Comparison of ENCODE assay signal across 11 mouse cellular contexts in genomic region chr13:115451244-115451643, GRCm38 (mm10).
DNase-seq lines count a peak whose midpoint lies in the region; ATAC-seq and TF ChIP-seq lines count a peak whose summit lies in the region.
"Had no signal": no experiment of that assay in that cellular context is flagged by ENCODE, and none has a peak within 500 bp of the region (broad histone marks: within the 10 kb centered on the region; RNA-seq: fewer than 3 reads in every experiment).

No protein-coding gene starts in this region.

- no peaks in the 10 kb centered on the region for H3K27me3 ChIP-seq in forebrain, postnatal 0 days (ENCODE audit: insufficient read depth, low read length)
- H3K27me3 ChIP-seq in forebrain, embryonic 15.5 days = no peaks in the 10 kb centered on the region
- no peaks in the 10 kb centered on the region for H3K27me3 ChIP-seq in liver, embryonic 14.5 days (ENCODE audit: control insufficient read depth, insufficient read depth, low read length)
- H3K27me3 ChIP-seq in liver, embryonic 11.5 days (replicated peaks; ENCODE audit: control insufficient read depth, insufficient read depth, low read length) = no peaks in the 10 kb centered on the region
- H3K27me3 ChIP-seq in kidney, embryonic 16.5 days (ENCODE audit: insufficient read depth, low read length) = no peaks in the 10 kb centered on the region
- H3K27me3 ChIP-seq: liver, embryonic 15.5 days had no signal

- H3K4me2 ChIP-seq in forebrain, postnatal 0 days (ENCODE audit: low read depth) = no peak overlapping the region
- no peak overlapping the region for H3K4me2 ChIP-seq in forebrain, embryonic 15.5 days (replicated peaks)
- no peak overlapping the region for H3K4me2 ChIP-seq in liver, embryonic 14.5 days (ENCODE audit: low read depth)
- no peak overlapping the region for H3K4me2 ChIP-seq in liver, embryonic 11.5 days
- H3K4me2 ChIP-seq in kidney, embryonic 16.5 days (replicated peaks; ENCODE audit: low read depth, low read length) = no peak overlapping the region
- H3K4me2 ChIP-seq: liver, embryonic 15.5 days had no signal

- H3K36me3 ChIP-seq in forebrain, postnatal 0 days (ENCODE audit: insufficient read depth) = no peaks in the 10 kb centered on the region
- H3K36me3 ChIP-seq in forebrain, embryonic 15.5 days = no peaks in the 10 kb centered on the region
- H3K36me3 ChIP-seq in liver, embryonic 14.5 days (replicated peaks; ENCODE audit: control insufficient read depth, insufficient read depth, low read depth) = no peaks in the 10 kb centered on the region
- H3K36me3 ChIP-seq in liver, embryonic 11.5 days (ENCODE audit: control insufficient read depth, insufficient read depth, low read length) = no peaks in the 10 kb centered on the region
- H3K36me3 ChIP-seq in kidney, embryonic 16.5 days (ENCODE audit: insufficient read depth, low read length) = no peaks in the 10 kb centered on the region
- H3K36me3 ChIP-seq: liver, embryonic 15.5 days had no signal

- no peaks in the 10 kb centered on the region for H3K4me1 ChIP-seq in forebrain, postnatal 0 days (ENCODE audit: insufficient read depth)
- no peaks in the 10 kb centered on the region for H3K4me1 ChIP-seq in forebrain, embryonic 15.5 days
- H3K4me1 ChIP-seq in liver, embryonic 14.5 days (replicated peaks; ENCODE audit: control insufficient read depth in 2 of 2, insufficient read depth in 2 of 2, low read length in 1 of 2) = no peaks in the 10 kb centered on the region
- H3K4me1 ChIP-seq in liver, embryonic 11.5 days (replicated peaks; ENCODE audit: control insufficient read depth, insufficient read depth, low read length) = no peaks in the 10 kb centered on the region
- no peaks in the 10 kb centered on the region for H3K4me1 ChIP-seq in kidney, embryonic 16.5 days (ENCODE audit: insufficient read depth, low read length)
- H3K4me1 ChIP-seq: liver, embryonic 15.5 days had no signal

- H3K27ac ChIP-seq in forebrain, postnatal 0 days (ENCODE audit: low read depth, low read length) = no peak overlapping the region
- H3K27ac ChIP-seq in forebrain, embryonic 15.5 days (replicated peaks) = no peak overlapping the region
- H3K27ac ChIP-seq in liver, embryonic 14.5 days = no peak overlapping the region
- H3K27ac ChIP-seq in liver, embryonic 11.5 days (ENCODE audit: low read depth, low read length) = no peak overlapping the region
- H3K27ac ChIP-seq in kidney, embryonic 16.5 days (ENCODE audit: low read length) = no peak overlapping the region
- H3K27ac ChIP-seq: liver, embryonic 15.5 days had no signal

- no peak for TF ChIP-seq EP300 in liver, embryonic 14.5 days (IDR thresholded peaks at IDR 0.05; ENCODE audit: low read depth)

- ATAC-seq in forebrain, postnatal 0 days = no peak
- ATAC-seq in forebrain, embryonic 15.5 days (replicated peaks) = no peak
- no peak for ATAC-seq in liver, embryonic 14.5 days (ENCODE audit: insufficient read depth)
- ATAC-seq in liver, embryonic 11.5 days (replicated peaks; ENCODE audit: low FRiP score) = no peak
- ATAC-seq in kidney, embryonic 16.5 days (ENCODE audit: low FRiP score, low TSS enrichment) = no peak

- H3K9me3 ChIP-seq in forebrain, postnatal 0 days (ENCODE audit: low read length) = no peaks in the 10 kb centered on the region
- H3K9me3 ChIP-seq in forebrain, embryonic 15.5 days = no peaks in the 10 kb centered on the region
- H3K9me3 ChIP-seq in liver, embryonic 14.5 days (ENCODE audit: control insufficient read depth, low read length) = no peaks in the 10 kb centered on the region
- no peaks in the 10 kb centered on the region for H3K9me3 ChIP-seq in liver, embryonic 11.5 days (ENCODE audit: control insufficient read depth, low read length)
- no peaks in the 10 kb centered on the region for H3K9me3 ChIP-seq in kidney, embryonic 16.5 days (ENCODE audit: low read length)
- H3K9me3 ChIP-seq: liver, embryonic 15.5 days had no signal

- peak; percentile 73 for TF ChIP-seq CTCF in forebrain, postnatal 0 days (IDR thresholded peaks at IDR 0.05; ENCODE audit: low read depth)
- peak; percentile 25; the same call in 1 of the 2 replicates for TF ChIP-seq CTCF in liver, embryonic 14.5 days (IDR thresholded peaks at IDR 0.05; ENCODE audit: low read depth)

- H3K9ac ChIP-seq in forebrain, postnatal 0 days = no peak overlapping the region
- no peak overlapping the region for H3K9ac ChIP-seq in forebrain, embryonic 15.5 days (replicated peaks)
- no peak overlapping the region for H3K9ac ChIP-seq in liver, embryonic 14.5 days (replicated peaks)
- H3K9ac ChIP-seq in liver, embryonic 11.5 days (ENCODE audit: low read depth, low read length) = no peak overlapping the region
- no peak overlapping the region for H3K9ac ChIP-seq in kidney, embryonic 16.5 days (replicated peaks; ENCODE audit: low read length)
- H3K9ac ChIP-seq: liver, embryonic 15.5 days had no signal

- DNase-seq in forebrain, postnatal 0 days = peak; percentile 15
- DNase-seq in liver, embryonic 14.5 days (ENCODE audit: low read depth in 3 of 3, low spot score in 3 of 3) = no peak
- DNase-seq in liver, embryonic 11.5 days (ENCODE audit: low spot score) = no peak
- DNase-seq in adipocyte (ENCODE audit: low spot score) = peak; percentile 47
- peak; percentile 52 for DNase-seq in retina, postnatal 1 day
- DNase-seq in adrenal gland, postnatal 14 days = no peak
- DNase-seq: adrenal gland, adult 2 months; layer of hippocampus, adult 9-11 months had no signal

- 14% methylated on average over 1 of the region's 1 CpGs for WGBS in forebrain, postnatal 0 days
- WGBS in forebrain, embryonic 15.5 days = 5% methylated on average over 1 of the region's 1 CpGs
- whole genome bisulfite sequencing in liver, embryonic 14.5 days (ENCODE audit: insufficient replicate concordance) = 5% methylated on average over 1 of the region's 1 CpGs
- WGBS in liver, embryonic 11.5 days = 13% methylated on average over 1 of the region's 1 CpGs
- 8% methylated on average over 1 of the region's 1 CpGs for WGBS in kidney, embryonic 16.5 days

- no peak overlapping the region for H3K4me3 ChIP-seq in forebrain, postnatal 0 days (ENCODE audit: low read depth, low read length)
- no peak overlapping the region for H3K4me3 ChIP-seq in forebrain, embryonic 15.5 days
- no peak overlapping the region for H3K4me3 ChIP-seq in liver, embryonic 14.5 days (ENCODE audit: insufficient read depth in 1 of 2, low read depth in 2 of 2, low read length in 2 of 2)
- H3K4me3 ChIP-seq in liver, embryonic 11.5 days (ENCODE audit: low read depth, low read length) = no peak overlapping the region
- H3K4me3 ChIP-seq in kidney, embryonic 16.5 days (ENCODE audit: low read length) = no peak overlapping the region
- H3K4me3 ChIP-seq: liver, embryonic 15.5 days had no signal

Comparison
In these comparisons a context has a peak if more than half of its experiments do, and no peak if none do; other contexts are left out.
1. DNase-seq: peak in forebrain, postnatal 0 days (single experiment), adipocyte (single experiment) and retina, postnatal 1 day (single experiment); none in liver, embryonic 14.5 days (0 of 3), liver, embryonic 11.5 days (single experiment) and adrenal gland, postnatal 14 days (single experiment).